Comparison of ENCODE assay signal across 7 mouse cellular contexts in genomic region chr7:99535741-99536501, GRCm38 (mm10). TPM values are rescaled to one million over a fixed set of nuclear protein-coding genes. Genes with fewer than 3 reads are reported as not detected.
DNase-seq lines count a peak whose midpoint lies in the region; ATAC-seq lines count a peak whose summit lies in the region.

No protein-coding gene starts in this region.

- H3K4me3 ChIP-seq in heart, embryonic 13.5 days = peak overlapping the region; percentile 80
- H3K4me3 ChIP-seq in limb, embryonic 13.5 days = peak overlapping the region; percentile 75
- peak overlapping the region; percentile 76 for H3K4me3 ChIP-seq in midbrain, embryonic 16.5 days (ENCODE audit: low read depth, low read length)

- no peaks in the 10 kb centered on the region for H3K9me3 ChIP-seq in heart, embryonic 13.5 days
- H3K9me3 ChIP-seq in limb, embryonic 13.5 days = no peaks in the 10 kb centered on the region
- no peaks in the 10 kb centered on the region for H3K9me3 ChIP-seq in midbrain, embryonic 16.5 days (replicated peaks; ENCODE audit: control insufficient read depth, low read length, poor library complexity, severe bottlenecking)

- H3K36me3 ChIP-seq in heart, embryonic 13.5 days = no peaks in the 10 kb centered on the region
- H3K36me3 ChIP-seq in limb, embryonic 13.5 days = no peaks in the 10 kb centered on the region
- H3K36me3 ChIP-seq in midbrain, embryonic 16.5 days (ENCODE audit: control insufficient read depth, insufficient read depth, low read length) = no peaks in the 10 kb centered on the region

- H3K4me2 ChIP-seq in heart, embryonic 13.5 days = peak overlapping the region; percentile 97
- H3K4me2 ChIP-seq in limb, embryonic 13.5 days (replicated peaks) = peak overlapping the region; percentile 90
- peak overlapping the region; percentile 87 for H3K4me2 ChIP-seq in midbrain, embryonic 16.5 days (ENCODE audit: low read length)

- no peaks in the 10 kb centered on the region for H3K27me3 ChIP-seq in heart, embryonic 13.5 days (replicated peaks)
- no peaks in the 10 kb centered on the region for H3K27me3 ChIP-seq in limb, embryonic 13.5 days
- H3K27me3 ChIP-seq in midbrain, embryonic 16.5 days (ENCODE audit: control insufficient read depth, insufficient read depth, low read depth, low read length) = no peaks in the 10 kb centered on the region

- peaks cover 73% of the 10 kb centered on the region for H3K4me1 ChIP-seq in heart, embryonic 13.5 days
- peaks cover 54% of the 10 kb centered on the region for H3K4me1 ChIP-seq in limb, embryonic 13.5 days
- H3K4me1 ChIP-seq in midbrain, embryonic 16.5 days (ENCODE audit: control insufficient read depth, insufficient read depth, low read length) = peaks cover 61% of the 10 kb centered on the region

- WGBS in heart, embryonic 13.5 days = 5% methylated on average over 46 of the region's 46 CpGs
- 14% methylated on average over 42 of the region's 46 CpGs for WGBS in limb, embryonic 13.5 days
- 7% methylated on average over 44 of the region's 46 CpGs for WGBS in midbrain, embryonic 16.5 days

- peak overlapping the region; percentile 96 for H3K9ac ChIP-seq in heart, embryonic 13.5 days
- H3K9ac ChIP-seq in limb, embryonic 13.5 days = peak overlapping the region; percentile 88
- peak overlapping the region; percentile 93 for H3K9ac ChIP-seq in midbrain, embryonic 16.5 days (ENCODE audit: low read depth, low read length)

- peak overlapping the region; percentile 92 for H3K27ac ChIP-seq in heart, embryonic 13.5 days (replicated peaks)
- peak overlapping the region; percentile 69; the same call in 1 of the 2 replicates for H3K27ac ChIP-seq in limb, embryonic 13.5 days
- peak overlapping the region; percentile 90 for H3K27ac ChIP-seq in midbrain, embryonic 16.5 days (ENCODE audit: low read length)

- DNase-seq in spleen, adult 12 weeks (ENCODE audit: low spot score) = peak; percentile 44
- DNase-seq in spleen, adult 18-20 months = no peak
- DNase-seq in brain, adult 2 months (ENCODE audit: low read depth, low spot score) = peak; percentile 71
- peak; percentile 41 to 45 for DNase-seq in thymus, postnatal 36 days

- ATAC-seq in heart, embryonic 13.5 days (ENCODE audit: extremely low read depth, insufficient number of reproducible peaks, low FRiP score, low TSS enrichment) = peak; percentile 5; the same call in 1 of the 2 replicates
- peak; percentile 20; the same call in 1 of the 2 replicates for ATAC-seq in limb, embryonic 13.5 days (ENCODE audit: low FRiP score, low read depth)
- peak; percentile 61 for ATAC-seq in midbrain, embryonic 16.5 days

RNA-seq across cellular contexts. Expression of gene Arrb1, which starts 0.7 kb away (rescaled TPM):
- 6.8 and 8.4 TPM in 2 replicates for polyA plus RNA-seq in heart, embryonic 13.5 days (2015; fragmentation: Nextera tagmentation; extraction: Ambion mirVana)
- 6.1 and 6.8 TPM in 2 replicates for polyA plus RNA-seq in limb, embryonic 13.5 days (2015; fragmentation: Nextera tagmentation; extraction: Ambion mirVana)
- 18.4 and 21.0 TPM in 2 replicates for polyA plus RNA-seq in midbrain, embryonic 16.5 days (2015; fragmentation: Nextera tagmentation; extraction: Ambion mirVana)

RNA-seq across cellular contexts. Expression of gene Rps3, which starts 52.4 kb away (rescaled TPM):
- polyA plus RNA-seq in heart, embryonic 13.5 days (2015; fragmentation: Nextera tagmentation; extraction: Ambion mirVana) = 492 and 539 TPM in 2 replicates
- 767 and 820 TPM in 2 replicates for polyA plus RNA-seq in limb, embryonic 13.5 days (2015; fragmentation: Nextera tagmentation; extraction: Ambion mirVana)
- 405 and 414 TPM in 2 replicates for polyA plus RNA-seq in midbrain, embryonic 16.5 days (2015; fragmentation: Nextera tagmentation; extraction: Ambion mirVana)

Comparison
In these comparisons a context has a peak if more than half of its experiments do, and no peak if none do; other contexts are left out.
1. DNase-seq: peak in spleen, adult 12 weeks (single experiment), brain, adult 2 months (single experiment) and thymus, postnatal 36 days (2 of 2); none in spleen, adult 18-20 months (0 of 2).
2. ATAC-seq: peak in every context shown above with its lines; median percentile 61 in midbrain, embryonic 16.5 days; 20 in limb, embryonic 13.5 days; 5 in heart, embryonic 13.5 days.
3. Peak in every context shown above with its lines, with median percentiles within 50 percentile points of each other: H3K27ac ChIP-seq, H3K4me2 ChIP-seq, H3K4me3 ChIP-seq and H3K9ac ChIP-seq.